Mouse (Mus musculus) cerebellum, adult 2 months (tissue): ENCODE data around the gene Tiam1. TPM values are rescaled to one million over a fixed set of nuclear protein-coding genes. Genes with fewer than 3 reads are reported as not detected.

ENCODE experiments used
- DNase-seq, 2 experiments: peaks; one replicate each; pipeline ENCODE4 v3.0.0; 2021
- H3K27ac ChIP-seq: fragments of 200-500 bp; 2 replicates; pipeline ENCODE4 v1.5.1; 2012; ENCODE audit warnings: low read length, control low read depth, inconsistent platforms; ENCODE audit not compliant: insufficient read depth
- H3K27me3 ChIP-seq: fragments of 200-500 bp; 2 replicates; pipeline ENCODE4 v1.6.1; 2012; ENCODE audit warnings: inconsistent platforms, mild to moderate bottlenecking, low read length, moderate library complexity; ENCODE audit not compliant: control insufficient read depth, insufficient read depth
- H3K4me1 ChIP-seq: fragments of 200-500 bp; 2 replicates; pipeline ENCODE4 v1.6.1; 2011; ENCODE audit warnings: low read length; ENCODE audit not compliant: control insufficient read depth, insufficient read depth
- H3K4me3 ChIP-seq: fragments of 200-500 bp; replicated peaks from 2 replicates; pipeline ENCODE3; 2011; ENCODE audit warnings: mild to moderate bottlenecking, low read depth, low read length, control low read depth; ENCODE audit not compliant: insufficient read depth
- CTCF ChIP-seq: fragments of 200-500 bp; IDR thresholded peaks from 2 replicates; pipeline ENCODE4 v1.5.1; 2011; ENCODE audit warnings: low read depth, mild to moderate bottlenecking, control low read depth, low read length, moderate library complexity, borderline replicate concordance; ENCODE audit not compliant: insufficient read depth
- POLR2A ChIP-seq: fragments of 200-500 bp; IDR thresholded peaks from 2 replicates; pipeline ENCODE4 v1.6.1; 2011; ENCODE audit warnings: low read length, control low read depth, borderline replicate concordance; ENCODE audit not compliant: insufficient read depth
- WGBS: fragments of 180-500 bp; shearing (Covaris S2); methylation state at CpG from one replicate; pipeline ENCODE4 v1.1.7; 2018; 5-methylcytosine and 5-hydroxymethylcytosine counted together
- polyA plus RNA-seq: library from polyadenylated mRNA; depleted of rRNA; stranded (reverse); fragments of >200 nt; gene quantifications from 2 replicates; pipeline ENCODE4 v1.2.3, GENCODE M21; 2012

The Tiam1 gene
- polyA plus RNA-seq, 1 experiment, result 73.6 TPM

- 9% methylated on average over 7 of the region's 8 CpGs for WGBS
- peak in 1 of 2 experiments; percentile 54 for DNase-seq
- no peak for TF ChIP-seq POLR2A
- TF ChIP-seq CTCF, result no peak
Observed at GRCm38 (mm10) chr16:89960904-89961303, 182.7 kb downstream of the Tiam1 start.

GRCm38 (mm10) chr16:89960186-89960878 lies 183.2 kb downstream of the Tiam1 start:
- peak overlapping the region; percentile 100 for H3K4me3 ChIP-seq
- TF ChIP-seq CTCF (no peak), POLR2A (peak; percentile 55; the same call in 1 of the 2 replicates)
- peak; percentile 81 for DNase-seq
- WGBS, result under 1% methylated on average over 33 of the region's 33 CpGs
- no peaks in the 10 kb centered on the region for H3K27me3 ChIP-seq
- H3K4me1 ChIP-seq, result peaks cover 13% of the 10 kb centered on the region
- peak overlapping the region; percentile 92 for H3K27ac ChIP-seq

More at GRCm38 (mm10) chr16:89960904-89961303, 182.7 kb downstream of the Tiam1 start:
- H3K4me1 ChIP-seq, result peaks cover 13% of the 10 kb centered on the region
- no peaks in the 10 kb centered on the region for H3K27me3 ChIP-seq
- peak overlapping the region; percentile 23 for H3K27ac ChIP-seq
- H3K4me3 ChIP-seq, result peak overlapping the region; percentile 100

- 2% methylated on average over 12 of the region's 12 CpGs for WGBS
Observed at GRCm38 (mm10) chr16:89958982-89959381, 184.6 kb downstream of the Tiam1 start.

GRCm38 (mm10) chr16:89958030-89958429 lies 185.5 kb downstream of the Tiam1 start:
- 12% methylated on average over 10 of the region's 10 CpGs for WGBS
- H3K4me3 ChIP-seq, result peak overlapping the region; percentile 100
- H3K27ac ChIP-seq, result peak overlapping the region; percentile 79
- TF ChIP-seq POLR2A, result no peak
- no peak for TF ChIP-seq CTCF
- peak in 1 of 2 experiments; percentile 53 for DNase-seq
- H3K4me1 ChIP-seq, result peaks cover 22% of the 10 kb centered on the region
- H3K27me3 ChIP-seq, result no peaks in the 10 kb centered on the region

More at GRCm38 (mm10) chr16:89958982-89959381, 184.6 kb downstream of the Tiam1 start:
- Histone ChIP-seq H3K27ac (peak overlapping the region; percentile 85), H3K27me3 (no peaks in the 10 kb centered on the region), H3K4me3 (peak overlapping the region; percentile 100), H3K4me1 (peaks cover 19% of the 10 kb centered on the region)
- TF ChIP-seq POLR2A (no peak), CTCF (no peak)
- peak; percentile 84 to 90 for DNase-seq

- Histone ChIP-seq H3K4me1 (peaks cover 33% of the 10 kb centered on the region), H3K27ac (no peak overlapping the region), H3K4me3 (no peak overlapping the region), H3K27me3 (no peaks in the 10 kb centered on the region)
- TF ChIP-seq POLR2A, result no peak
- TF ChIP-seq CTCF, result no peak
- 55% methylated on average over 8 of the region's 8 CpGs for WGBS
- no peak for DNase-seq
Observed at GRCm38 (mm10) chr16:89954525-89954924, 189.0 kb downstream of the Tiam1 start.

GRCm38 (mm10) chr16:89954114-89954513 lies 189.5 kb downstream of the Tiam1 start:
- Histone ChIP-seq H3K4me3 (no peak overlapping the region), H3K4me1 (peaks cover 36% of the 10 kb centered on the region), H3K27me3 (no peaks in the 10 kb centered on the region), H3K27ac (no peak overlapping the region)
- DNase-seq, result no peak
- 85% methylated on average over 1 of the region's 1 CpGs for WGBS
- TF ChIP-seq POLR2A, result no peak
- no peak for TF ChIP-seq CTCF

- Histone ChIP-seq H3K4me1 (peaks cover 45% of the 10 kb centered on the region), H3K27ac (no peak overlapping the region; the same call in 1 of the 2 replicates), H3K4me3 (no peak overlapping the region), H3K27me3 (no peaks in the 10 kb centered on the region)
- TF ChIP-seq POLR2A (no peak), CTCF (no peak)
- no peak for DNase-seq
- WGBS, result 33% methylated on average over 5 of the region's 5 CpGs
Observed at GRCm38 (mm10) chr16:89952821-89953220, 190.7 kb downstream of the Tiam1 start.

- Histone ChIP-seq H3K27ac (peak overlapping the region; percentile 84), H3K4me3 (peak overlapping the region; percentile 5), H3K4me1 (peaks cover 54% of the 10 kb centered on the region), H3K27me3 (no peaks in the 10 kb centered on the region)
- DNase-seq, result peak; percentile 91 to 98
- TF ChIP-seq POLR2A (no peak), CTCF (no peak)
- 9% methylated on average over 8 of the region's 8 CpGs for WGBS
Observed at GRCm38 (mm10) chr16:89950754-89951153, 192.8 kb downstream of the Tiam1 start.
